Mouse (Mus musculus) small intestine, adult 2 months (tissue): ENCODE measurements around the gene Cyb561.

Experiments used
- CTCF ChIP-seq: fragments of 200-500 bp; IDR thresholded peaks from 2 replicates; pipeline ENCODE4 v1.5.1; 2012; ENCODE audit warnings: low read depth, mild to moderate bottlenecking, control low read depth, inconsistent platforms, low read length, moderate library complexity, mixed read lengths; ENCODE audit not compliant: insufficient replicate concordance, insufficient read length; ENCODE audit errors: extremely low read depth
- POLR2A ChIP-seq: fragments of 200-500 bp; IDR thresholded peaks from 2 replicates; pipeline ENCODE4 v1.6.1; 2012; ENCODE audit warnings: low read depth, mild to moderate bottlenecking, control low read depth, inconsistent platforms, low read length, moderate library complexity

DNA sequence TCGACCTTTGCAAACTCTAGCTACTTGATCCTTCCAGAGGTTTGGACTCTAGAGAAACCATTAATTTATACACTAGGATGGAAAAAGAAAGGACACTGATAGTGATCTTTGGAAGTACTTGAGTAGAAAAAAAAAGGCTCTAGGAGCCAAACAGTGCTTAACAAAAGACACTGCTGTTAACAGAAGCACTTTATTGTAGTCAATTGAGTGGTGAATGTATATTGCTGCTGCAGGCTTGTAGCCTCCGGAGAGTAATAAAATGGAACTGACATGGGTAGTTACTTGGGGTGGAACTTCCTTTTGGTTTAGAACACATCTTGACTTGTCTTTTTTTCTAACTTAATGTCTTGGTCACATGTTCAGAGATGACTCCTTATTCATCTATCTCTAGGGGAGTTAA lies 43.5 kb downstream of the Cyb561 start:
- TF ChIP-seq POLR2A (no peak), CTCF (no peak)
